Mouse (Mus musculus) right cerebral cortex, postnatal 10 days (tissue): ENCODE results near the gene Adamts14.

Experiments
- DNase-seq, 2 experiments: peaks; one replicate each; pipeline ENCODE4 v3.0.0; 2021; ENCODE audit warnings: low spot score in 2 of 2

Gene Adamts14

GRCm38 (mm10) chr10:61178687-61179086 lies 94.6 kb downstream of the Adamts14 start:
- no peak for DNase-seq

GRCm38 (mm10) chr10:61177751-61178150 lies 95.5 kb downstream of the Adamts14 start:
- no peak for DNase-seq

- no peak for DNase-seq
These were observed 96.9 kb downstream of the Adamts14 start for GRCm38 (mm10) chr10:61176221-61176790.

GRCm38 (mm10) chr10:61175442-61176204 lies 97.6 kb downstream of the Adamts14 start:
- peak; percentile 50 to 66 for DNase-seq

- no peak for DNase-seq
These were observed 98.4 kb downstream of the Adamts14 start for GRCm38 (mm10) chr10:61174711-61175441.

GRCm38 (mm10) chr10:61172496-61172895 lies 100.7 kb downstream of the Adamts14 start:
- no peak for DNase-seq

GRCm38 (mm10) chr10:61171654-61172053 lies 101.6 kb downstream of the Adamts14 start, which contains the start of gene Tbata:
Tbata (plus strand) TSS chr10:61171954.
- no peak for DNase-seq

- no peak for DNase-seq
These were observed 104.8 kb downstream of the Adamts14 start for GRCm38 (mm10) chr10:61168393-61168792.

- DNase-seq, result no peak
These were observed 105.7 kb downstream of the Adamts14 start for GRCm38 (mm10) chr10:61167333-61168096.

GRCm38 (mm10) chr10:61162366-61162765 lies 110.9 kb downstream of the Adamts14 start:
- DNase-seq, result no peak

GRCm38 (mm10) chr10:61160671-61161070 lies 112.6 kb downstream of the Adamts14 start:
- DNase-seq, result no peak

- no peak for DNase-seq
These were observed 113.1 kb downstream of the Adamts14 start for GRCm38 (mm10) chr10:61160089-61160488.

GRCm38 (mm10) chr10:61158594-61158993 lies 114.6 kb downstream of the Adamts14 start:
- no peak for DNase-seq

GRCm38 (mm10) chr10:61156453-61156852 lies 116.8 kb downstream of the Adamts14 start:
- DNase-seq, result no peak

GRCm38 (mm10) chr10:61155611-61156010 lies 117.6 kb downstream of the Adamts14 start:
- DNase-seq, result no peak

- no peak for DNase-seq
These were observed 121.1 kb downstream of the Adamts14 start for GRCm38 (mm10) chr10:61152131-61152530.

- no peak for DNase-seq
These were observed 122.6 kb downstream of the Adamts14 start for GRCm38 (mm10) chr10:61150616-61151015.

- no peak for DNase-seq
These were observed 123.8 kb downstream of the Adamts14 start for GRCm38 (mm10) chr10:61149476-61149875.

GRCm38 (mm10) chr10:61147157-61148040 lies 125.8 kb downstream of the Adamts14 start, which contains the start of gene Sgpl1:
Sgpl1 (minus strand) TSS chr10:61147703.
- peak; percentile 94 for DNase-seq
